Mouse (Mus musculus) thymus, adult 2 months (tissue): ENCODE measurements around the gene Bcam.

ENCODE experiments used
- CTCF ChIP-seq: fragments of 200-500 bp; IDR thresholded peaks from 2 replicates; pipeline ENCODE4 v1.5.1; 2012; ENCODE audit warnings: mild to moderate bottlenecking, control low read depth, low read length, moderate library complexity, borderline replicate concordance; ENCODE audit not compliant: control insufficient read depth, poor library complexity, insufficient read depth; ENCODE audit errors: extremely low read depth
- POLR2A ChIP-seq: fragments of 200-500 bp; IDR thresholded peaks from 2 replicates; pipeline ENCODE4 v1.6.1; 2012; ENCODE audit warnings: mild to moderate bottlenecking, low read length, control low read depth, moderate library complexity; ENCODE audit not compliant: control insufficient read depth, poor library complexity, insufficient read depth; ENCODE audit errors: extremely low read depth

GRCm38 (mm10) chr7:19806356-19806969, 35.6 kb upstream of the Bcam start:
- TF ChIP-seq POLR2A (no peak), CTCF (no peak)
